Mouse (Mus musculus) kidney, postnatal 4 days (tissue): ENCODE data around the gene Cpm.

Experiments
- DNase-seq, 2 experiments: peaks; one replicate each; pipeline ENCODE4 v3.0.0; 2021; ENCODE audit warnings: mixed read lengths in 2 of 2

The Cpm gene

DNA sequence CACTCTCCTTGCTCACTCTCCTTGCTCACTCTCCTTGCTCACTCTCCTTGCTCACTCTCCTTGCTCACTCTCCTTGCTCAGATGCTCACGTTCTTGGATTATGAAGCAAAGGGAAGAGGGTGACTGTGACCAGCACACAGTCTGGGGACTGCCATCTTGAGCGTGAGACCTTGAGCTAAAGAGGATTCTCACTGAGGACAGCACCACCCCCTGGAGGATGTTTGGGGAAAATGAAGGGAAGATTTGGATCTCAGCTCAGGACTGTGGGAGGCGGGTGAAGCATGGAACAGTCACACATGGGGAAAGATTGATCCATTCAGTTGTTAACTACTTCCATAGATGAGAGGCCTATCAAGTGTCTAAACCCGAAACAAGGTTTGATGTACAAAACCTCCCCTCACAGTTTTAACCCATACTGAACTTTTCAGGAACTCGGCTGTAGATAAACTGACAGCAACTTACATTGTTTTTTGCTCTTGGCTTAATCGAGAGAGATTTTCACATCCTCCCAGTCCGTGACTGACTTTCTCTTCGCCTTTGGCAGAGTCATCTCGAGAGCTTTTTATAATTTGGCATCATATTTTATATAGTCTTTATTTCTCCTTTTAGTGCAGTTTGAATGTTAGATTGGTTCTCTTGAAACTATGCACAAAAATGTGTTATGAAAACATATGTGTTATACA is 7.9 kb downstream of the Cpm start:
- DNase-seq = peak in 1 of 2 experiments; percentile 38

DNA sequence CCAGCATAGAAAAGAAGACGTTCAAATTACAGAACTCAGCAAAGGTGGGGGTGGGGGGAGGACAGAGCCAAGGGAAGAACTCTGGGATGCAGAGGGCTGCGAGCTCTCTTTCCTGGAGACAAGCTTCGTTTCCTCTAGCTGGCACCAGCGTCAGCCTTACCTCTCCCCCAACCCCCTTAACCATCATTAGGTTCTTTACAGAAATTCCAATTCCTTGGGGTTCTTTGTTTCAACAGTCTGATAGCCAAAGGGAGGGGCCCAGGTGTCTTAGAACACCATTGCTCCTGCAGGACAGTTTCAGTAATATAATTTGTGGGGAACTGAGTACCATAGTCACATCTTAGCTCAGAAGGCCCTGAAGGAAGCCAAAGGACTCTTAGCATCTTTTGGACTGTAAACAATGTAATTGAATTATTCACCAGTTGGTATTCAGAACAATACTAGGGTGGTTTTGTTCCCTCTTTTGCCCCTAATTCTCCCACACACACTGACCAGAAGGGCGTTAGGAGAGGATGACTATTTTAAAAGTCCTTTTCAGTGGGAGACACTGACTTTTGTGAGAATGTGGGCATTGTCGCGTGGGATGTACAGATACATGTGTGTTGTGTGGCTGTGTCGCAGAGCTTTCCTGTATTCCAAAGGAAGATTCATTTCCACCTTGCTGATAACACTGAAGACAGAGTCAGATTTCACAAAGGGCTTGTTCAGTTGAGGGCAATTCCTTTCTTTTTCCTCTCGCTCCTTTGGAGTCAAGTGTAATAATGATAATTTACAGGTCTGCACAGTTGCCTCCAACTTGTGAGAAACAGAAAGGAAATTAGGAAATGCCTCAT is 8.7 kb downstream of the Cpm start:
- DNase-seq = no peak

DNA sequence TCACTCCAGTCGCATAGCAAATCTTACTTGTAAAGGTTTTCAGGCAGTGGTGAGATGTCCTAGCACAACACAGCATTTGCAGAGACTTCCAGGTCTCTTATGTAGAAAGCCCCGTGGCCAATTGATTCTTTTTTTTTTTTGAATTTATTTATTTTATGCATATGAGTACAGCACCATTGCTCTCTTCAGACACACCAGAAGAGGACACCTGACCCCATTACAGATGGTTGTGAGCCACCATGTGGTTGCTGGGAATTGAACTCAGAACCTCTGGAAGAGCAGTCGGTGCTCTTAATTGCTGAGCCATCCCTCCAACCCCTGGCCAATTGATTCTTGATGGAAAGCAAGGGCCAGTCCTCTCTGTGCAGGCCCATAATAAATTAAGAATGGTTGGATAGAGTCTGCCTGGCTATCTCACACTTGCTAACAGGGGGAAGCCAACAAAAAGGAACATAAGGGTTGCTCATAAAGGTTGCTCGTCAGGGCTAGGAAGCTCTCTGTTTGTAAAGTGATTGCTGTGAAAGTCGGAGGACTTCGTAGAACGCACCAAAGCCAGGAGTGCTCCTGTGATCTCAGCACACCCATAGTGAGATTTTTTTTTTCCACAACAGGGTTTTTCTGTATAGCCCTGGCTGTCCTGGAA is 9.4 kb downstream of the Cpm start:
- DNase-seq = no peak

DNA sequence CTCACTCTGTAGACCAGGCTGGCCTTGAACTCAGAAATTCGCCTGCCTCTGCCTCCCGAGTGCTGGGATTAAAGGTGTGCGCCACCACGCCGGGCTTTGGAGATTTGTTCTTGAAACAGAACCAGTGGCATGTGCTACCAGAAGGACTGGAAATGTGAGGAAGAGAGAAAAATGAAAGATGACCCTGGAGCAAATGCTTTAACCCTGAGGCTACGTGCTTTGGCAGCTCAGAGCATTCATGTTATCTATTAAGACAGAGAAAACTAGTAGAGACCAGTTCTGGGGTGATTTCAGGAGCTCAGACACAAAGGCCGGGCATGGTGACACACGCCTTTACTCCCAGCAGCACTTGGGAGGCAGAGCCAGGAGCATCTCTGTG is 9.9 kb downstream of the Cpm start:
- DNase-seq = no peak

DNA sequence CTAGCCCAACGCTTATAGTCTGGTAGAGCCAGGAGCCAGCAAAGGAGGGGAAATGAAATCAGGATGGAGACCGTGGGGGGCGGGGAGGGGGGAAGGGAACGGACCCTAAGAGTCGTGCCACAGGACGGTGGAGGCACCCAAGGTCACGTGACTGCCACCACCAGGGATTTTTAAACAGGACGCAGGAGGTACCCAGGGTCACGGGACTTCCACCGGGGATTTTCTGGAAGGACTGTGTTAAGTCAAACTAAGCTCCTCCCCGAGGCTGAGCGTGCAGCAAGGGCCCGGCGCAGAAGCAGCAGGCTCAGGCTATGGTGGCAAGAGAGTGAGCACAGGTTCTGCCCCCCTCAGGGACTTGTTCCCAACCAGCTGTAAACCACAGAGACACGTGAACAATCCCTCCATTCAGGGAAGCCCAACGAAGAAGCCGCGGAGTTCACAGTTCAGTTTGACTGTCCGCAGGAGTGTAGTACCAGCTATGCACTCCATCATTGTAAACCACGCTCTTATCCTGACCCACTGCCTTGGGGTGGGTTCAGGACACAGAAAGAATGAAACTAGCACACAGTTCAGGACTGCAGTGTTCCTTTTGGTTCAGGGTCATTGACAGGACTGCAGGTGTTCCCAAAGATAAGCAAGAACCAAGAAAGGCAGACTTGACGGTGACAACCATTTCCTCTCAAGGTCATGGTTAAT is 10.7 kb downstream of the Cpm start:
- peak in 1 of 2 experiments; percentile 22 for DNase-seq

DNA sequence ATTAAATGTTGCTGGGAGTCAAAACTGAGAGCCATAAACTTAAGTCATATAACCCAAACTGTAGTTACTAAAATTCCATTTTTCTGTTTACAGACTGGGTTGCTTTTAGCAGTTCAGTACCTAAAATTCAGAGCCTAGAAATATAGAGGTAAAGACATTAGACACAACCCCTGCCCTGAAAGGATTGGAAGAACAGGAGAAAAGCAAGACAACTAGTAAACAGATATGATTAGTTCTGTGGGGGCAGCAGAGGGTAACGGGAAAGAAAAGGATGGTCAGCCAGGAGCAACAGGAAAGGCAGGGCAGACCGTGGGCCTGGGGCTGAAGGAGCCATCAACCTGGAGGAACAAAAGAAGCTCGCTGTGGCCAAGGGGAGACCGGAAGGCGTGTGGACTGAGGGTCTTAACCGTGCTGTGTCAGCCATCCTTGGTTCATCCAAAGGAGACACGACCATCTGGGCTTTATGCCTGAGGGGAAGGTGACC is 11.3 kb downstream of the Cpm start:
- DNase-seq = no peak

DNA sequence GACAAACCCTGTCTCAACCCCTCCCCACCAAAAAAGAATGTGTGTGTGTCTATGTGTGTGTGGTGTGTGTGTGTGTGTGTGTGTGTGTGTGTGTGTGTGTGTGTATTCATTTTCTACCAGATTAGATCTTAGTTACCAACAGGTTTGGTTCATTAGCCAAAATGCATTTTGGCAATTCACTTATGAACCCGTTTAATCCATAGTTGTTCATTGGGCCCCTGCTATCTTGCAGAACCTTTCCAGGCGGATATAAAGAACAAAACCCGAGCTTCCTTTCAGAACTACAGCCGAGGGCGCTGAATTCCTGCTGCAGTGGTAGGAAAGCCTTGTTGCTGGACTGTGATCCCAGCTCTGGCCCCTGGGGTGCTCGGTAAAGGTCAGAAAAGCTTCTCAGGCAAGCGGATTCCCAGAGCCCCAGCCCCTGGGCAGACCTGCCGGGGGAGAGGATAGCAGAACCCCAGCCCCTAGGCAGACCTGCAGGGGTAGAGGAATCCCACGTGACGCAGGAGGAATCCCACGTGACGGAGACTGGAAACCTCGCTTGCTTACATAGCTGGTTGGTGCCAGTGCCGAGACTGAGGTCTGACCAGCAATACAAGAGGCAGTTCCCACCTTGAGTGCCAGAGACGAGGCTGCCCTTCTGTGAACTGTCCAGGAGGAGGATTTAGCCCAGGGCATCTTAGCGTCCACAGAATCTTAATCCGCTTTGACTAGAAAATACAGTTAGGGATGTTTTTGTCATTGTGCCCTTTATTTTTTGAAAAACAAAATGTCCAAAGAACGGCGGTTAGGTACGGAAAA is 12.3 kb downstream of the Cpm start:
- peak in 1 of 2 experiments; percentile 23 for DNase-seq

DNA sequence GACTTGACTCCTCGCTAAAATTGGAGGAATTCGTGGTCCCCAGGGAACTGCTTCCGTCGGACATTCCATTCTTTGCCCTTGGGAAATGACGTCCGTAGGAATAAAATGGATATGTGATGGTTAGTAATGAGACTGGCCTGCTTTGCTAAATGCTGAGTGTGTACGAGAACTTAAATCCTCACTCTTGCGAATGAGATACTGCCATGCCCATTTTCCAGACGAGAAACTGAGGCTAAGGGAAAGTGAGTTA is 12.8 kb downstream of the Cpm start:
- DNase-seq = no peak

DNA sequence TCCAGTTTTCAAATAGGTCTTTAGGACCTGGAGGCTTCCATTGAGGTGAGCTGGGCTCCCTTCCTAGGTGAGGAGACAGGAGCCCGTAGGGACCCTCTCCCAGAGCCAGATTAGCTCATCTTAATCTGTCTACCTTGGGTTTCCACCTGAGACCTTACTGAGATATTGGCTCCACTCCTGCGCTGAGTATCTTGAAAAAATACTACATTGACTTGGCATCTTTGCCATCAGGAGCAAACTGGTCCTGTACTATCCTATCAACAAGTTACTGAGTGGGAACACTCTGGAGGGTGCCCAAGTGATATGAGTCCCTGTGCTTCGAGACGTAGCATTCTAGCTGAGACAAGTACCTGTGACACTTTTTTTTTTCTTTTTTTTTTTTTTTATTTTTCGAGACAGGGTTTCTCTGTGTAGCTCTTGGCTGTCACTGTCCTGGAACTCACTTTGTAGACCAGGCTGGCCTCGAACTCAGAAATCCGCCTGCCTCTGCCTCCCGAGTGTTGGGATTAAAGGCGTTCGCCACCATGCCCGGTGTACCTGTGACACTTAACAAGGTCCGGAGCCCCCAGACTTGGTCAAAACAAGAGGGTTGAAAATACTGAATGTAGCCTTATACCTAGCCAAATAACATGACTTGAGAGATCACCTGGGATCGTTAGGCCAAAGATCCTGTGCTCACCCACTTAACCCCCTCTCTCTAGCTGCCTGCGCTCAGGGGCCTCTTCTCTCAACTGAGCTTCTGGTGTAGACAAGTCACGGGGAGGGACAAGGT is 13.4 kb downstream of the Cpm start:
- no peak for DNase-seq

DNA sequence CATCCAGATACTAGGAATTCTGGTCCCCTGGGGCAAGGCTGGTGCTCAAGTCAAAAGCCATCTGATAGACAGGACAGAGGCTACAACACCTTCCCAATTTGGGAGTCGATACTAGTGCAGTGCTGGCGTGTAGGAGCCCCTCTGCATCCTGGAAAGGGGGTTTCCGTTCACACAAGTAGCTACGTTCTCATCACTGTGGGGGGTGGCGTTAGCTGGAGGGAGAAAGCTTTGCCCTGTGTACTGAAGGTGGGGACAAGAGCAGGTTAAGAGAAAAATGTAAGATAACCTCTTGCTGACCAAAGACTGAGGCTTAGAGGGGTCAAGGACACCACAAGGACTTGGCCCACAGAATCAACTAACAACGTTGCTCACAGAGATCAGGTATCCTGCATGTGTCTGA is 14.0 kb downstream of the Cpm start:
- DNase-seq = no peak

DNA sequence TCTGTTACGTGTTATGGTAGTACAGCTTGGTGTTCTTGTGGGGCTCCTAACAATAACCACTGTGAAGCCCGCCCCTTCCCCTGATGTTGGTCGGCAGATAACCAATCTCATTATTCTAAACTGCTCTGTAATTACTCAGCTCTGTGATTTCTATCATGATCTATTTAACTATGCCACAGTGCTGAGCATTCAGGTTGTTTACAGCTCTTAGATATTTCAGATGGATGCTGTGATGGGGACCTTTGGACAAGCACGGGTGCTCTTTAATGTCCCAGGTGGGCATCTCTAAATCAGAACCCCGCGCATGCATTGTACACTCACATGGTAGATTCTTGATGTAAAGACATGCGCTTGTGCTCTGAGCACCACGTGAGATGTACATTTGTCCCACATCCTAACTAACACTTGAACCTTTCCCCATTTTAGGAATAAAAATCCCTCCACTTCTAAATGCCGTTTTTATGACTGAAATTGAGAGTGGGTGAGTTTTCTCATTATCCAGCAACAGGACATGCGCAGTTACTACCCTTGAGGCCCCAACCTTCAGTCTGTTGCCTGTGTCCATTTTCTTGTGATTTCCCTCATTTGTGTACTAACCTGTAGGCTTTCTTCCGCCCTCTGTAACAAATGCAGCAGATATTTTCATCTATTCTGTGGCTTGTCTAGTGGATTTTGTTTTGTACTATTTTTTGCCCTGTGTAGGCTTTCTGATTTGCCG is 14.6 kb downstream of the Cpm start:
- DNase-seq = no peak

DNA sequence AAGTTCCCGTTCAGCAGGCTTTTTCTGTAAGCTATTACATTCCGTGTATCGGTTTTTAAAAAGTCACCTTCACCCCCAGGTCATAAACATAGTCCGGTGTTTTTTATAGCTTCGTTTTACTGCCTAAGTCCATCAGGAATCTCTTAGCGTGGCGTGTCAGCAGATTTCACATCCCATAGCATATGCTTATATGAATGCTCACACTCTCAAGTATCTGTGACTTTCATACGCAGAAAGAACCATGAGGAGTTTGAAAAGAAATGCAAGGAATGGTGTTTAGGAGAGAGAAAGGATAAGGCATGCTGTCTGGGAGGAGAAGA is 15.1 kb downstream of the Cpm start:
- DNase-seq = no peak

DNA sequence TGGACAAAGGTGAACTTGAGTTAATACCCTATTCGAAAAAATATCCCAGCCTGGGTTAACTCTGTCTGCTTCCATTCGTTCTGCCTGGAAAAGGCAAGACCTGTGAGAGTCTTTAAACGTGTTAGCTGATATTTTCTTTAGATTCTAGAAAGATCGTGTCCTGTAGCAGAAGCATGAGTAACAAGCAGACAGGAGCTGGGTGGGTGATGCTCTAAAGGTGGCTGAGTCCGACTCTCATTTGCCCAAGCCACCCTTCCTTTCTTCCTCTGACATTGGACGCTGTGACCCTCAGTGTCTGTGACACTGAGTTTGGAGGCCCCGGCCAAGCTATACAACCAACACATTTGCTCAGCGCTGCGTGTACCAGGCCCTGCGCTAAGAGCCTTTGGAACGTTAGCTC is 15.5 kb downstream of the Cpm start:
- no peak for DNase-seq

DNA sequence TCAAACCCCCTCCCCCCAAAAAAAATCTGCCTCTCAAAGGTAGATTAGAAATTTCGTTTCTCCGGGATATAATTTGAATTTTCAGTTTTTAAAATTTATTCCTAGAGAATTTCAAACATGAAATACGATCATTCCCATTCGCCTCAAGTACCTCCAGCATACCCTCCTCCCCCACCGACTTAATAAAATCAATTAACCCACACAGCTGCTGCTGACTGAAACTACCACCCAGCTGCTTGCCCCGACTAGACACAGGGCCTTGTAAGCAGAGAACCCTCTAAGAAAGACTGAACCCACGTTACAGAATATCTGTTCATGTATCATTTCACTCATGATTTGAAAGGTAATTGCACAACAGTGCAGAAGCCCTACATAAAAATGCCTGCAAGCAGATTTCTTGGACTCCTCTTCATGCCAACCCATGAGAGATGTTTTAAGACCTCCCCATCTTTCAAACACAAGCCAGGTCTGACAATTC is 16.2 kb downstream of the Cpm start:
- no peak for DNase-seq

DNA sequence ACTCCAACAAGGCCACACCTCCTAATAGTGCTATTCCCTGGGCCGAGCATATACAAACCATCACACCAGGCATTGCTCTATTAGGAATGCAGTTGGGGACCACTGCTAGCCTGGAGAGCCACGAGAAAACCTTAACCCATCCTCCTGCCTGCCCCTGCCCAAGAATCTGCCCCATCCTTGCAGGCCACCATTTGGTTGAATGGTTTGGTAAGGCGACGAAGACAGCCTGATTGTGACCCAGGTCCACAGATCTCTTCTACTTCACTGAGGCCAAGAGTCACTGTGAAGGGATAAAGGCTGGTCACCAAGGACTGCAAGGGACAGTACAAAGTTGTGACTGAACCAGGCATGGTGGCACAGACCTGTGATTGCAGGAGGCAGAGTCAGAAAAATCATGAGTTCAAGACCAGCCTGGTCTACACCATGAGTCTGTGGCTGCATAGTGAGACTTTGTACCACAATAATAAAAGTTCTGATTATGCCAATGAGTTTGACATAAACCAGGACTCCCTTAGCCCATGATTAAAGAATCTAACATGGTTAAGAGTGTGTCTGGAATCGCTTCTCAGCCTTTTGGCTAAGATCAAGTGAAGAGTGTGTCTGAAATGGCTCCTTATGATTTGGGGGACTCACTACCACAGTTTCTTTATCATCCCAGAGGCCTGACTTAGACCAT is 17.3 kb downstream of the Cpm start:
- no peak for DNase-seq

DNA sequence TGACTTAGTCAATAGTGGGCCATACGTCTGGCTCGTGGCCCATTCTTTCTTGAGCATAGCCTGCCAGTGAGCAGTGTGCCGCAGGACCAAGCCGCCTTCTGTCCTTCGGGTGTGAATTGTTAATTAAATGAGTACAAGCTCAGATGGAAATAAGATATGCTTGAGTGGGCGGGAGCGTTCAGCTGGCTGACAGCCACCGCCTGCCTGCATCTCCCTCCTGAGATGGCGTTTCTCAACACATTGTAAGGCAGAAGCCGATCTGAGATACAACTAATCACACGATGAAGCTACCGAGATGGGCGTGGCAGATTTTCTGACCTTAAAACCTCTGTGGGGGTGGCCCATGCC is 17.8 kb downstream of the Cpm start:
- DNase-seq = peak; percentile 64 to 80

DNA sequence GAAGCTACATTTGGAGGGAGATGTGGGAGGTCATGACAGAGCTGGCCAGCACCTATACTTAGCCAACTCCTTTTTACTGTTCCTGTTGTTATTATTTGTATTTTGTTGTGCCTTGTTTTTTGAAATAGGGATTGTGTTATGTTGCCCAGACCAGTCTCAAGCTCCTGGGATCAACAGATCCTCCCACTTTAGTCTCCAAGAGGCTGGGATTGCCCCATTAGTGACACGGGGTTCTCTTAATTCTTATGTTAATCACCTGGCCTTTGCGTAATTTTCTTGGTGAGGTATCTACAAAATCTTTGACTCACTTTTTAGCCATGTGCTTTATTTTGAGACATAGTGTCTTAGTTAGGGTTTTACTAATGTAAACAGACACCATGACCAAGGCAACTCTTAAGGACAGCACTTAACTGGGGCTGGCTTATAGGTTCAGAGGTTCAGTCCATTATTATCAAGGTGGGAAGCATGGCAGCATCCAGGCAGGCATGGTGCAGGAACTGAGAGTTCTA is 18.7 kb downstream of the Cpm start:
- DNase-seq = no peak

DNA sequence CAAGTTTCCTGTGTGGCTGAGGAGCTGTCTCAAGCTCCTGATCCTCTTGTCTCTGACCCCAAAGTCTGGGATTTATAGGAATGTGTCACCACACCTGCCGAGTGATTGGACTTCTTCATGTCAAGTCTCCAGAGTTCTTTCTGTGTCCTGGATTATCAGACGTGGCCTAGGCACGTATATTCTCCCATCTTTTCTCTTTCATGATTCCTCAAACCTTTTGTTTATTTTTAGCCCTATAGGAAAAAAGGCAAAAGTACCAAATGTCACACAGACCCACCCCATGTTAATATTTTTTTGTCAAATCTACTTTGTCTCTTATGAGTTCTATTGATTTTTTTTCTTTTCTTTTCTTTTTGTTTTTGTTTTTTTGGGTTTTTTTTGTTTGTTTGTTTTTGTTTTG is 19.3 kb downstream of the Cpm start:
- no peak for DNase-seq

DNA sequence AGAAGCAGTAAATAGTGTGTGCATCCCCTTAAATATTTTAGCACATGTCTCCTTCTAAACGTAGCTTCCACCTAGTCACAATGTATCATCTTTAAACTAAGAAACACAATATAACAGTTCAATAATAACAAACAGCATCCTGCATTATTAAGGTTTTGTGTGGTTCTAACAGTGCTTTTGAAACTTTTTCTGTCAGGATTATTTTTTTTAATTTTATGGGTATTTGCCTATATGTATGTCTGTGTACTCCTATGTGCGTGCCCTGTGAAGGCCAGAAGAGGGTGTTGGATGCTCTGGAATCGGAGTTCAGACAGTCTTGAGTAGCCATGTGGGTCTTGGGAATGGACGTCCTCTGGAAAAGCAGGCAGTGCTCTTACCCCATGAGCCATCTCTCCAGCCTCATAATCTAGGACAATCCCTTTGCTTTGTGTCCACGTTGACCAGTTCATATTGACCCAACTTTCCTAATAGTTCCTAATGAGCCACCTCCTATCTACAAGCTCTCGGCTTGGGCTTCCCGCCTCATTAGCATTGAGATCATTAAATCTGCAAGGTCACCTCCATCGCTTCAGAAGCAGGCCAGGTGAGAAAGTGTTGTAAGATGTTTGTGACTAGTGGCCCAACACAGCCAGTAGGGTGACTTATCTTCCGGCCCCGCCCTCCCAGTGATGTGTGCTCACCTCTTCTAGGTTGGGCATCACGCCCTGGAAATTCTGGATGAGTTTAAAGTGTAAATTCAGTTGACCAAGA is 20.2 kb downstream of the Cpm start:
- no peak for DNase-seq
